Mouse (Mus musculus): ENCODE measurements around the gene Gm14190. TPM values are rescaled to one million over a fixed set of nuclear protein-coding genes. Genes with fewer than 3 reads are reported as not detected.
"Not testable (repeated sequence)": the region's sequence is repeated elsewhere in the genome, so short reads cannot be mapped to it uniquely, and the experiment has no call there.

Gm14190 gene
- polyA plus RNA-seq, 1 experiment from 2014 or later: not detected

GRCm38 (mm10) chr11:99662802-99663201 lies 27.7 kb downstream of the Gm14190 start:
- no peak overlapping the region for H3K4me2 ChIP-seq (replicated peaks; ENCODE audit: low read depth, low read length)
- ATAC-seq (no peak), DNase-seq (ENCODE audit: low spot score) (no peak)
- no peak overlapping the region for H3K27ac ChIP-seq (ENCODE audit: low read length)
- H3K27me3 ChIP-seq (replicated peaks; ENCODE audit: insufficient read depth, low read length): no peaks in the 10 kb centered on the region
- no peak for TF ChIP-seq EP300 (IDR thresholded peaks at IDR 0.05)
- no peak for TF ChIP-seq CTCF (IDR thresholded peaks at IDR 0.05)
- WGBS: 80% methylated on average over 10 of the region's 10 CpGs
- H3K4me1 ChIP-seq (ENCODE audit: insufficient read depth, low read depth, low read length): no peaks in the 10 kb centered on the region
- H3K36me3 ChIP-seq (ENCODE audit: insufficient read depth, low read length): no peaks in the 10 kb centered on the region
- no peak overlapping the region for H3K9ac ChIP-seq (replicated peaks; ENCODE audit: low read depth)
- no peak overlapping the region for H3K4me3 ChIP-seq (ENCODE audit: low read depth, low read length)
- no peaks in the 10 kb centered on the region for H3K9me3 ChIP-seq (ENCODE audit: low read length)

GRCm38 (mm10) chr11:99659256-99659655 lies 31.3 kb downstream of the Gm14190 start:
- H3K27me3 ChIP-seq (replicated peaks; ENCODE audit: insufficient read depth, low read length): no peaks in the 10 kb centered on the region
- TF ChIP-seq CTCF (IDR thresholded peaks at IDR 0.05) (no peak), EP300 (IDR thresholded peaks at IDR 0.05) (no peak)
- H3K27ac ChIP-seq (ENCODE audit: low read length): no peak overlapping the region
- no peaks in the 10 kb centered on the region for H3K36me3 ChIP-seq (ENCODE audit: insufficient read depth, low read length)
- no peak overlapping the region for H3K4me3 ChIP-seq (ENCODE audit: low read depth, low read length)
- no peaks in the 10 kb centered on the region for H3K9me3 ChIP-seq (ENCODE audit: low read length)
- ATAC-seq: no peak
- H3K4me1 ChIP-seq (ENCODE audit: insufficient read depth, low read depth, low read length): no peaks in the 10 kb centered on the region
- no peak overlapping the region for H3K4me2 ChIP-seq (replicated peaks; ENCODE audit: low read depth, low read length)
- no peak for DNase-seq (ENCODE audit: low spot score)
- no peak overlapping the region for H3K9ac ChIP-seq (replicated peaks; ENCODE audit: low read depth)
- WGBS: 78% methylated on average over 4 of the region's 4 CpGs

- H3K4me1 ChIP-seq (ENCODE audit: insufficient read depth, low read depth, low read length); H3K9ac ChIP-seq (replicated peaks; ENCODE audit: low read depth); ATAC-seq; H3K4me3 ChIP-seq (ENCODE audit: low read depth, low read length); H3K9me3 ChIP-seq (ENCODE audit: low read length); H3K4me2 ChIP-seq (replicated peaks; ENCODE audit: low read depth, low read length); H3K27me3 ChIP-seq (replicated peaks; ENCODE audit: insufficient read depth, low read length); H3K36me3 ChIP-seq (ENCODE audit: insufficient read depth, low read length); DNase-seq (ENCODE audit: low spot score); H3K27ac ChIP-seq (ENCODE audit: low read length): not testable (repeated sequence)
- WGBS: 73% methylated on average over 9 of the region's 10 CpGs
These were observed 32.0 kb downstream of the Gm14190 start, which contains the start of gene Gm11563 for GRCm38 (mm10) chr11:99658467-99659010. Gene Gm11563 (minus strand): TSS chr11:99658960.

- Histone ChIP-seq H3K4me2 (replicated peaks; ENCODE audit: low read depth, low read length) (no peak overlapping the region), H3K27ac (ENCODE audit: low read length) (no peak overlapping the region), H3K9me3 (ENCODE audit: low read length) (no peaks in the 10 kb centered on the region), H3K4me3 (ENCODE audit: low read depth, low read length) (no peak overlapping the region), H3K4me1 (ENCODE audit: insufficient read depth, low read depth, low read length) (no peaks in the 10 kb centered on the region), H3K36me3 (ENCODE audit: insufficient read depth, low read length) (no peaks in the 10 kb centered on the region), H3K9ac (replicated peaks; ENCODE audit: low read depth) (no peak overlapping the region), H3K27me3 (replicated peaks; ENCODE audit: insufficient read depth, low read length) (no peaks in the 10 kb centered on the region)
- WGBS: 46% methylated on average over 5 of the region's 5 CpGs
- TF ChIP-seq CTCF (IDR thresholded peaks at IDR 0.05) (no peak), EP300 (IDR thresholded peaks at IDR 0.05) (no peak)
- DNase-seq (ENCODE audit: low spot score) (no peak), ATAC-seq (no peak)
These were observed 33.5 kb downstream of the Gm14190 start for GRCm38 (mm10) chr11:99657051-99657450.

- 83% methylated on average over 2 of the region's 2 CpGs for WGBS
- Histone ChIP-seq H3K4me1 (ENCODE audit: insufficient read depth, low read depth, low read length) (no peaks in the 10 kb centered on the region), H3K27ac (ENCODE audit: low read length) (no peak within 1 kb of the TSS), H3K4me2 (replicated peaks; ENCODE audit: low read depth, low read length) (no peak within 1 kb of the TSS), H3K36me3 (ENCODE audit: insufficient read depth, low read length) (no peaks in the 10 kb centered on the region), H3K9ac (replicated peaks; ENCODE audit: low read depth) (no peak within 1 kb of the TSS), H3K9me3 (ENCODE audit: low read length) (no peaks in the 10 kb centered on the region), H3K4me3 (ENCODE audit: low read depth, low read length) (no peak within 1 kb of the TSS), H3K27me3 (replicated peaks; ENCODE audit: insufficient read depth, low read length) (no peaks in the 10 kb centered on the region)
- no peak for TF ChIP-seq CTCF (IDR thresholded peaks at IDR 0.05)
- no peak for TF ChIP-seq EP300 (IDR thresholded peaks at IDR 0.05)
- ATAC-seq (no peak), DNase-seq (ENCODE audit: low spot score) (no peak)
These were observed 40.4 kb downstream of the Gm14190 start, which contains the start of gene Gm11555 for GRCm38 (mm10) chr11:99650136-99650535. Gene Gm11555 (minus strand): TSS chr11:99650236.

GRCm38 (mm10) chr11:99646444-99646843 lies 44.1 kb downstream of the Gm14190 start:
- 84% methylated on average over 15 of the region's 15 CpGs for WGBS
- no peak overlapping the region for H3K9ac ChIP-seq (replicated peaks; ENCODE audit: low read depth)
- no peak for TF ChIP-seq EP300 (IDR thresholded peaks at IDR 0.05)
- TF ChIP-seq CTCF (IDR thresholded peaks at IDR 0.05): no peak

GRCm38 (mm10) chr11:99644351-99644750 lies 46.2 kb downstream of the Gm14190 start:
- no peak overlapping the region for H3K27ac ChIP-seq (ENCODE audit: low read length)
- TF ChIP-seq CTCF (IDR thresholded peaks at IDR 0.05): no peak
- no peak for TF ChIP-seq EP300 (IDR thresholded peaks at IDR 0.05)
- no peaks in the 10 kb centered on the region for H3K36me3 ChIP-seq (ENCODE audit: insufficient read depth, low read length)
- no peaks in the 10 kb centered on the region for H3K27me3 ChIP-seq (replicated peaks; ENCODE audit: insufficient read depth, low read length)
- no peak for ATAC-seq
- H3K4me3 ChIP-seq (ENCODE audit: low read depth, low read length): no peak overlapping the region
- no peak for DNase-seq (ENCODE audit: low spot score)
- H3K9me3 ChIP-seq (ENCODE audit: low read length): no peaks in the 10 kb centered on the region
- no peak overlapping the region for H3K9ac ChIP-seq (replicated peaks; ENCODE audit: low read depth)
- H3K4me2 ChIP-seq (replicated peaks; ENCODE audit: low read depth, low read length): no peak overlapping the region
- no peaks in the 10 kb centered on the region for H3K4me1 ChIP-seq (ENCODE audit: insufficient read depth, low read depth, low read length)
- 73% methylated on average over 3 of the region's 3 CpGs for WGBS

More at GRCm38 (mm10) chr11:99646444-99646843, 44.1 kb downstream of the Gm14190 start:
- DNase-seq (ENCODE audit: low spot score) (no peak), ATAC-seq (no peak)
- Histone ChIP-seq H3K27ac (ENCODE audit: low read length) (no peak overlapping the region), H3K27me3 (replicated peaks; ENCODE audit: insufficient read depth, low read length) (no peaks in the 10 kb centered on the region), H3K4me2 (replicated peaks; ENCODE audit: low read depth, low read length) (no peak overlapping the region), H3K9me3 (ENCODE audit: low read length) (no peaks in the 10 kb centered on the region), H3K4me3 (ENCODE audit: low read depth, low read length) (no peak overlapping the region), H3K4me1 (ENCODE audit: insufficient read depth, low read depth, low read length) (no peaks in the 10 kb centered on the region), H3K36me3 (ENCODE audit: insufficient read depth, low read length) (no peaks in the 10 kb centered on the region)

- H3K9ac ChIP-seq (replicated peaks; ENCODE audit: low read depth); H3K9me3 ChIP-seq (ENCODE audit: low read length); H3K27ac ChIP-seq (ENCODE audit: low read length); H3K4me2 ChIP-seq (replicated peaks; ENCODE audit: low read depth, low read length); DNase-seq (ENCODE audit: low spot score); ATAC-seq; H3K36me3 ChIP-seq (ENCODE audit: insufficient read depth, low read length); H3K4me1 ChIP-seq (ENCODE audit: insufficient read depth, low read depth, low read length); H3K4me3 ChIP-seq (ENCODE audit: low read depth, low read length); H3K27me3 ChIP-seq (replicated peaks; ENCODE audit: insufficient read depth, low read length): not testable (repeated sequence)
- WGBS: 70% methylated on average over 9 of the region's 9 CpGs
These were observed 46.9 kb downstream of the Gm14190 start, which contains the start of gene Krtap4-7 for GRCm38 (mm10) chr11:99643635-99644139. Gene Krtap4-7 (minus strand): TSS chr11:99644089.

Measured in lung, postnatal 0 days (tissue).